Mouse (Mus musculus) megakaryocyte, embryonic 14.5 days (primary cell): ENCODE measurements around the gene Cnr2. TPM values are rescaled to one million over a fixed set of nuclear protein-coding genes. Genes with fewer than 3 reads are reported as not detected.
A peak's percentile ranks its signal among the peaks of the same experiment; 100 is the strongest.

Experiments used
- H3K27me3 ChIP-seq: replicated peaks from 2 replicates; pipeline ENCODE3; 2012; ENCODE audit warnings: inconsistent platforms
- H3K36me3 ChIP-seq: replicated peaks from 2 replicates; pipeline ENCODE3; 2012; ENCODE audit warnings: low read length, inconsistent platforms, mixed read lengths
- H3K4me1 ChIP-seq: 2 replicates; pipeline ENCODE4 v1.6.1; 2012; ENCODE audit warnings: inconsistent platforms
- H3K4me3 ChIP-seq: replicated peaks from 2 replicates; pipeline ENCODE3; 2012; ENCODE audit warnings: moderate library complexity, mild to moderate bottlenecking, inconsistent platforms
- H3K9me3 ChIP-seq: 2 replicates; pipeline ENCODE4 v1.6.1; 2012; ENCODE audit warnings: inconsistent platforms
- FLI1 ChIP-seq: IDR thresholded peaks from 2 replicates; pipeline ENCODE4 v1.6.1; 2012; ENCODE audit warnings: low read length, inconsistent platforms, mixed read lengths
- GATA1 ChIP-seq: IDR thresholded peaks from 3 replicates; pipeline ENCODE4 v1.6.1; 2012; ENCODE audit warnings: mixed read lengths, low read length, inconsistent platforms, borderline replicate concordance
- polyA plus RNA-seq: library from polyadenylated mRNA; stranded (reverse); fragments of >175 nt; gene quantifications from 2 replicates; pipeline ENCODE4 v1.2.3, GENCODE M21; 2012; ENCODE audit warnings: low replicate concordance; ENCODE audit not compliant: insufficient read depth

Cnr2 gene
- polyA plus RNA-seq, 1 experiment = 4.9 TPM

DNA sequence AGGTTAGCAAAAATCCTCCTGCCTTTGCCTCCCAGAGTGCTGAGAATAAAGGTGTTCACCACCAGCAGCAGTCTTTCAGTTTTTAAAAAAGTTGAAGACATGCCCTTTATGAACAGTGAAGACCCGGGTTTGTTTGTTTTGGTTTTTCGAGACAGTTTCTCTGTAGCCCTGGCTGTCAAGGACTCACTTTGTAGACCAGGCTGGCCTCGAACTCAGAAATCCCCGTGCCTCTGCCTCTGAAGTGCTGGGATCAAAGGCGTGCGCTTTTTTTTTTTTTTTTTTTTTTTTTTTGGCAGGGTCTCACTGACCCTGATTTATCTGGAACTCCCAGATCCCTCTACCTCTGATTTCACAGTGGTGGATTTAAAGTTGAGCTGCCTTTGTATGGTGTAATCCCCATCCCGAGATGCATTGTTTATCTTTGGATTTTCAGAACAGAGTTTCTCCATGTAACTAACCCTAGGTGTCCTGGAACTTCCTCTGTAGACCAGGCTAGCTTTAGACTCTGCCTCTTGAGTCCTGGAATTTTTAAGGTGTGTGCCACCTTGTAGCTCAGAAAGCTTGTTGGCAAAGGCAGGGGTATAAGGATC, 37.5 kb upstream of the Cnr2 start:
- H3K27me3 ChIP-seq = peaks cover 14% of the 10 kb centered on the region
- H3K36me3 ChIP-seq = peaks cover 21% of the 10 kb centered on the region
- H3K4me1 ChIP-seq = peaks cover 54% of the 10 kb centered on the region
- TF ChIP-seq GATA1 (no peak), FLI1 (no peak)
- H3K9me3 ChIP-seq = no peaks in the 10 kb centered on the region
- H3K4me3 ChIP-seq = peak overlapping the region; percentile 100

DNA sequence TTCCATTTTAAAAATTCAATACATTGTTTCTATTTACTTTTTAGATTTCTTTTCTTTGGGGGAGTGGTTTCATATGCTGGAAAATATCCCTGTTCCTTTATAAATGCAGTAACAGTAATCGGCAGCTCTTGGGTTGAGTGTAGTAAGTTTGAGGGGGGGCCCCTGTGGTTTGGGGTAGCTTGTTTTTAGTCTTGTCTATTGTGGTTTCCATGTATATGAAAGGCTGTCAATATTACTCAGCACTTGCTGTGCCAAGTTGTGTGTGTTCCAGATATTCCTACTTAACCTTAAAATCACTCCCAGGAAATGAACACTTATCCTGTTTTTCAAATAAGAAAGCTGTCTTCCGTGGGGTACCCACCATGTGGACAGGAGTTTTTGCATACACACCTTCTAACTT, 26.2 kb upstream of the Cnr2 start:
- peak overlapping the region; percentile 18 for H3K4me3 ChIP-seq

DNA sequence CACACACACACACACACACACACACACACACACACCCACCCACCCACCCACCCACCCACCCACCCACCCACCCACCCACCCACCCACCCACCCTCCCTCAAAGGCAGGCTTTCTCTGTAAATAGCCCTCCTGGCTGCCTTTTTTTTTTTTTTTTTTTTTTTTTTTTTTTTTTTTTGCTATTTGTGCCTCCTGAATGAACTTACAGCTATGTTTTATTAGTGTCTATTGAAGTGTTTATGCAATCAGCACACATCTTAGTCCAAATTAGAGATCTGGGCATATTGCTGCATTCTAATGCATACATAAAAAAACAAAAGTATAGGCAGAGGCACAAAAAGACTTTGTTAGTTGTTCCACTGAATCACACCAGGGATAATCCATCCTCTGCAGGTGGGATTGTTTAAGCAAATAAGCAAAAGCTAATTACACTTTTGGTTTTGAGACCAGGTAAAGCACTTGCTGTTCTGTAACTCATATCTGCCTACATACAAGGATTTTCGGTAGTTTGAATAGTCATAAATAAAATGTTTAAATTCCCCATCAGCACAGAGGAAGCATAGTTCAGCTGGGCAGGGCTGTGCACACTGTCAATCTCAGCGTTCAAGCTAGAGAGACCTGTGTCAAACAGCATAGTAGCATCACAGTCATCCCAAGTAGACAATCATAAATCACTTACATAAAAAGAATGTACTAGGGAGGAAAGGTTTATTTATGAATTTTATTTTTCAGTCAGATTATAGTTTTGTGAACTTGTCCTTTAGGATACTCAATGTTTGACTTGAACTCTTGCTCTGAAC, 24.8 kb upstream of the Cnr2 start:
- Histone ChIP-seq H3K4me3 (peak overlapping the region; percentile 86), H3K27me3 (no peaks in the 10 kb centered on the region), H3K36me3 (peaks cover 49% of the 10 kb centered on the region), H3K9me3 (no peaks in the 10 kb centered on the region), H3K4me1 (peaks cover 44% of the 10 kb centered on the region)
- TF ChIP-seq GATA1 (no peak), FLI1 (no peak)

More for the DNA sequence above, 26.2 kb upstream of the Cnr2 start:
- H3K36me3 ChIP-seq = peaks cover 49% of the 10 kb centered on the region
- no peaks in the 10 kb centered on the region for H3K9me3 ChIP-seq
- no peak for TF ChIP-seq FLI1
- H3K27me3 ChIP-seq = no peaks in the 10 kb centered on the region
- peaks cover 30% of the 10 kb centered on the region for H3K4me1 ChIP-seq

DNA sequence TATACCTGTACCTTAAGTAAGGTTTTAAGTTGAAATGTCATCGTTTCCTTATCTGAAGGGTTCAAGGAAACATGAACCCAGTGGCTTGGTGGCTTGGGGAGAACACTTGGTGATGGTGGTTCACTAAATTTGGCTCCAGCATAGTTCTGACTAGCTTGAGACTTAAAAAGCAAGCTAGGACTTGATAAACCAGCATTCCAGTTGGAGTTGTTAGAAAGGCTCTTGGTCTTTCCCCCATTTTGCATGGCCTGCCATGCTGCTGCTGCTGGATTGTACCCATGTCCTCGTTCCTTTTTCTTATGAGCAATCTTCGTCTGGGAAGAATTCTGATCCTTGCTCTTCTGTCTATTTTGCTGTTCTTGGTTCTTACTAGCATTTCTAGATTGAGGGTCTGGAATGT, 23.2 kb upstream of the Cnr2 start:
- H3K27me3 ChIP-seq = no peaks in the 10 kb centered on the region
- TF ChIP-seq GATA1 (no peak), FLI1 (no peak)
- no peaks in the 10 kb centered on the region for H3K9me3 ChIP-seq
- peak overlapping the region; percentile 96 for H3K4me3 ChIP-seq
- H3K4me1 ChIP-seq = peaks cover 59% of the 10 kb centered on the region
- H3K36me3 ChIP-seq = peaks cover 36% of the 10 kb centered on the region

DNA sequence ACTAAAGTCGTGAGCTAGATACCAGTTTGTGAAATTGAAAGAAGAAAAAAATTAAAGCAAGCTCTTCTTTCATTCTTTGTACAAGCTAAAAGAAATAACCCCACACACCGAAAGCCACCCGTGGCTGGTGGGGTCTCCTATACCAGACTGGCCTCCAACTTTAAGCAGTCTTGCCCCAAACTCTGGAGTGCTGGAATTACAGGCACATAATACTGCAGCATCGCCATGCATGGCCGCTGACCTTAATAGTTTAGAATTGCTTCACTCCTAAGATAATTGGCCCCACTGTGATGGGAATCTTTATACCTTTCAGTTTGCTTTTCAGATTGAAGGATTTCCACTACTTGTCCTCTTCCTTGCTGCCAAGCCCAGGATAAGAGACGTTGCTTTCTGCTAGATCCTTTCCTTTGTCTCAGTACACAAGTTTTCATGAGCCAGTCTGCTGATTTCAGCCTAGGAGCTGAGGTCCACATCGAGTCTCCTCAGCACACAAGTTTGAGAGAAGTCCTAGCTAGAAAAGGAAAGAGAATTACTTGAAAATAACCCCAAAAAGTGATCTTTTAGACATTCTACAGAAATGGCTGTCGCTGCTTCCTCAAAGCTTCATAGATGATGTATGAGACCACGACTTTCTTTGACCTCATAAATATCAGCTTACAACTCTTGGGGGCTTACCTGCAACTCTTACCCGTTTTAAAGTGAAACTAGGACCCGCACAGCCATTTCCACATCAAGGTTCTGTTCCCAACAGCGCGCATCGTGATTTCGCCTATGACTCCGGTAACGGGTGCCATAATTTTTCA, 22.4 kb upstream of the Cnr2 start:
- Histone ChIP-seq H3K27me3 (no peaks in the 10 kb centered on the region), H3K9me3 (no peaks in the 10 kb centered on the region), H3K36me3 (peaks cover 36% of the 10 kb centered on the region), H3K4me1 (peaks cover 63% of the 10 kb centered on the region), H3K4me3 (peak overlapping the region; percentile 96)
- TF ChIP-seq GATA1 (no peak), FLI1 (no peak)

DNA sequence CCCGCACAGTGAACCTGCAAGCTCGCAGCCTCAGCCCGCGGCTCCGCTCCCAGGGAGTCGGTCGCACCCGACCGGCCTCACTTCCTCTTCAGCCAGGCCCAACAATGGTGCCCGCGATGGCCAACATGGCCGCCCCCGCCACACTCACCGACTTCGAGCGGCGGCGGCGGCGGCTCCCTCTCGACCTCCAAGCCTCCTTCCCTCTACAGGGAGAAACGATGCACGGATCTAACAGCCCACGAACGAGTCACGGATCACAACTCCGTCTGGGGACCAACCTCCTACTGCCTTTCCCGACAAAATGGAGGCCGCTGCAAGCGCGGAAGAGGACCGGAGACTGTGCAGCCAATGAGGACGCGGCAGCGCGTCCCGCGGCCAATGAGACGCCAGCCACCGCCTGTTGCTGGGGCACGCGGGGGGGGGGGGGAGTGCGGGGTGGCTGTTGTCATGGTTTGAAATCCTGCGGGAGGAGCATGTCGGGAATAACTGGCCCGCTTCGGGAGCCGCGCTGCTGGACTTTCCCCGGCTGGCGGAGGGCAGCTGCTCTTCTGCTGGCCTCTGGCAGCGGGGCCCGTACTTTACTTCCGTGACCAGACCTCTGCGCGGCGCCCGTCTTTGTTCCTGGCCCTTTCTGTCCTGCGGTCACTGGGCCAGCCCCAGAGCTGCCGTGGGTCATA, 21.5 kb upstream of the Cnr2 start, which contains the start of gene Pnrc2:
Gene Pnrc2 (minus strand): TSS at position 325 of the 677 bp plus-strand sequence.
- Histone ChIP-seq H3K4me3 (peak within 1 kb of the TSS; percentile 96), H3K9me3 (no peaks in the 10 kb centered on the region), H3K27me3 (no peaks in the 10 kb centered on the region), H3K36me3 (peaks cover 36% of the 10 kb centered on the region), H3K4me1 (peaks cover 62% of the 10 kb centered on the region)
- TF ChIP-seq FLI1 (no peak), GATA1 (no peak)

DNA sequence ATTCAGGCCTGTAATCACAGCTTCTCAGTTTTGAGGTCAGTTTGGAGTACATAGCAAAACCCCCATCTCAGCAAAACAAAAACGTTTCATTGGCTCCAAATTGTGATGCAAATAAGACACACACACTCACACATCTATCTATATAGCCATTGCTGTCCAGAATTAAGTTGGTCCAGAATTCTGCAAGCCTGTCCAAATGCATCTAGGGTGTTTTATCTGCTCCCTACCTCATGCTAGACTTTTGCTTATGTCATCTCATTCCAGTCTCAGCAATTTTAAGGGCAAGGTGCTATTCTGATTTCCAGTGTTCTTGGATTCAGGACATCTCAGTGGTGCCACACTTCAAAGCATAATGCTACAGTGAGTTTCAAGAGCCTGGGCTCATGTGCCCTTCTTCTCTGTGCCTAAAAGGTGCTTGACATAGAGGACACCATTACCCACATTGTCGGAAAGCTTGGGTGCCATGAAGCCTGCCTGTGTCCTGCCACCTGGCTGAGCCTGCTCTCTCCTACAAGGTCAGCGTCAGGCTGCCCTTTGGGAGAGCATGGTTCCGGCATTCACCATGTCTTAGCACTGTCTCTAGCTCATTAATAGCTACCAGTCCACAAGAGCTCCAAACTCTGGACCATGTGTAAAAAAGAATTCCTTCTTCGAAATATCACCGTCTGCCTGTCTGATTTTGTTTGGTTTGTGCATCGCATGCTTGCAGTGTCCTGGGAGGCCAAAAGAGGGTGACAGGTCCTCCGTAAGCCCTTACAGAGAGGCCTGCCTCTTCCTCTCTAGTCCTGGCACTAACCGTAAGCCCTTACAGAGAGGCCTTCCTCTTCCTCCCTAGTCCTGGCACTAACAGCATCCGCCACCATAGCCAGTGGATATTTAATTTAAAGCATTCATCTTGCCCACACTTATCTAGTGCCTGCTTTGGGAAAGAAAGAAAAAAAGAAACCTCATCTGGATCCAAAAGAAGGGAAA, 20.3 kb upstream of the Cnr2 start:
- peaks cover 52% of the 10 kb centered on the region for H3K4me1 ChIP-seq

DNA sequence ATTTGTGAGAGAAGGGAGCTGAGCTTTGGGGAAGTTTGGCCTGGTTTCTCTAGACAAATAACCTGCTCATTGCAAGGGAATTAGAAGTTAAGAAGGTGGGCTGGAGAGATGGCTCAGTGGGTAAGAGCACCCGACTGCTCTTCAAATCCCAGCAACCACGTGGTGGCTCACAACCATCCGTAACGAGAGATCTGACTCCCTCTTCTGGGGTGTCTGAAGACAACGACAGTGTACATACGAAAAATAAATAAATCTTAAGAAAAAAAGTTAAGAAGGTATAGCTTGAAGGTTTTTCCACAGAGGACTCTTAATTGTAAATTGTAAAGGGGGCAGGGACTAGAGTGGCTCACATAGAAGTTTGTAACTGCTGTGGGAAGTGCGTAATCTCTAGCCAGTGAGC, 19.6 kb upstream of the Cnr2 start:
- peaks cover 23% of the 10 kb centered on the region for H3K36me3 ChIP-seq
- peak overlapping the region; percentile 96 for H3K4me3 ChIP-seq
- peaks cover 5% of the 10 kb centered on the region for H3K27me3 ChIP-seq
- TF ChIP-seq FLI1 (no peak), GATA1 (no peak)
- no peaks in the 10 kb centered on the region for H3K9me3 ChIP-seq
- H3K4me1 ChIP-seq = peaks cover 51% of the 10 kb centered on the region

More for the DNA sequence above, 20.3 kb upstream of the Cnr2 start:
- H3K36me3 ChIP-seq = peaks cover 28% of the 10 kb centered on the region
- no peak for TF ChIP-seq FLI1
- no peak for TF ChIP-seq GATA1
- no peaks in the 10 kb centered on the region for H3K27me3 ChIP-seq
- peak overlapping the region; percentile 96 for H3K4me3 ChIP-seq
- H3K9me3 ChIP-seq = no peaks in the 10 kb centered on the region
